Mouse (Mus musculus) CD8-positive naive resting alpha-beta T cell, adult 2 months (primary cell): Measurements from ENCODE around the gene Foxo3.

ENCODE experiments used
- DNase-seq, 2 experiments: peaks; one replicate each; pipeline ENCODE4 v3.0.0; 2022; ENCODE audit warnings: low read depth in 2 of 2, low spot score in 2 of 2

Gene Foxo3

GRCm38 (mm10) chr10:42230471-42231099, 46.0 kb downstream of the Foxo3 start:
- no peak for DNase-seq

- no peak for DNase-seq
Measured at GRCm38 (mm10) chr10:42227751-42228241, 48.8 kb downstream of the Foxo3 start.

- peak; percentile 24 to 40 for DNase-seq
Measured at GRCm38 (mm10) chr10:42226176-42226575, 50.4 kb downstream of the Foxo3 start.

- DNase-seq: no peak
Measured at GRCm38 (mm10) chr10:42225184-42225935, 51.2 kb downstream of the Foxo3 start.

GRCm38 (mm10) chr10:42221996-42222395, 54.6 kb downstream of the Foxo3 start:
- DNase-seq: no peak

GRCm38 (mm10) chr10:42221136-42221891, 55.2 kb downstream of the Foxo3 start:
- no peak for DNase-seq

GRCm38 (mm10) chr10:42220418-42220952, 56.1 kb downstream of the Foxo3 start:
- peak in 1 of 2 experiments; percentile 29 for DNase-seq

- DNase-seq: no peak
Measured at GRCm38 (mm10) chr10:42211407-42211806, 65.1 kb downstream of the Foxo3 start.

GRCm38 (mm10) chr10:42210641-42211040, 65.9 kb downstream of the Foxo3 start:
- DNase-seq: no peak

GRCm38 (mm10) chr10:42209809-42210208, 66.7 kb downstream of the Foxo3 start:
- DNase-seq: no peak

GRCm38 (mm10) chr10:42207612-42208011, 68.9 kb downstream of the Foxo3 start:
- no peak for DNase-seq

- DNase-seq: no peak
Measured at GRCm38 (mm10) chr10:42204768-42205412, 71.7 kb downstream of the Foxo3 start.

GRCm38 (mm10) chr10:42203321-42204155, 73.0 kb downstream of the Foxo3 start:
- DNase-seq: no peak

GRCm38 (mm10) chr10:42202561-42202960, 74.0 kb downstream of the Foxo3 start:
- DNase-seq: no peak

- no peak for DNase-seq
Measured at GRCm38 (mm10) chr10:42199472-42199871, 77.1 kb downstream of the Foxo3 start.

GRCm38 (mm10) chr10:42198682-42199081, 77.9 kb downstream of the Foxo3 start:
- DNase-seq: no peak

- no peak for DNase-seq
Measured at GRCm38 (mm10) chr10:42194784-42195183, 81.8 kb downstream of the Foxo3 start.

- no peak for DNase-seq
Measured at GRCm38 (mm10) chr10:42193981-42194380, 82.6 kb downstream of the Foxo3 start.

- peak; percentile 10 to 21 for DNase-seq
Measured at GRCm38 (mm10) chr10:42192951-42193350, 83.6 kb downstream of the Foxo3 start.
